Comparison of ENCODE assay signal across 16 mouse cellular contexts in genomic region chr2:46666990-46667337, GRCm38 (mm10).
DNase-seq lines count a peak whose midpoint lies in the region; ATAC-seq lines count a peak whose summit lies in the region.
"Had no signal": no experiment of that assay in that cellular context is flagged by ENCODE, and none has a peak within 500 bp of the region (broad histone marks: within the 10 kb centered on the region; RNA-seq: fewer than 3 reads in every experiment).

No protein-coding gene starts in this region.

- H3K4me3 ChIP-seq in embryonic facial prominence, embryonic 14.5 days (ENCODE audit: low read depth, low read length): no peak overlapping the region
- H3K4me3 ChIP-seq in embryonic facial prominence, embryonic 10.5 days: no peak overlapping the region
- H3K4me3 ChIP-seq in forebrain, embryonic 16.5 days (replicated peaks; ENCODE audit: low read length): no peak overlapping the region
- H3K4me3 ChIP-seq in midbrain, embryonic 12.5 days: no peak overlapping the region
- H3K4me3 ChIP-seq: embryonic facial prominence, embryonic 13.5 days; kidney, embryonic 15.5 days; limb, embryonic 10.5 days had no signal

- H3K9ac ChIP-seq in embryonic facial prominence, embryonic 14.5 days (ENCODE audit: low read depth, low read length): no peak overlapping the region
- H3K9ac ChIP-seq in forebrain, embryonic 16.5 days (replicated peaks; ENCODE audit: low read depth, low read length): no peak overlapping the region
- no peak overlapping the region for H3K9ac ChIP-seq in midbrain, embryonic 12.5 days (replicated peaks)
- H3K9ac ChIP-seq: embryonic facial prominence, embryonic 13.5 days; kidney, embryonic 15.5 days; liver, embryonic 14.5 days had no signal

- peak; percentile 30 for DNase-seq in embryonic facial prominence, embryonic 14.5 days (ENCODE audit: low spot score)
- no peak for DNase-seq in embryonic facial prominence, embryonic 10.5 days (ENCODE audit: low spot score)
- DNase-seq in Muller cell, postnatal 12 days (ENCODE audit: inconsistent ontology term): peak; percentile 81
- no peak for DNase-seq in testis, postnatal 14 days (ENCODE audit: low spot score)
- no peak for DNase-seq in spleen, postnatal 36 days (ENCODE audit: low spot score in 2 of 2)
- DNase-seq: adrenal gland, adult 8-10 months; cerebellum, adult 9-11 months; gastrocnemius, postnatal 36 days had no signal

- no peak for ATAC-seq in embryonic facial prominence, embryonic 14.5 days (ENCODE audit: low read depth)
- peak; percentile 67 for ATAC-seq in forebrain, embryonic 16.5 days
- ATAC-seq in midbrain, embryonic 12.5 days (ENCODE audit: low FRiP score, low read depth): no peak
- ATAC-seq in inflammation-experienced regulatory T-cells, adult 6 months: no peak

- H3K27ac ChIP-seq in embryonic facial prominence, embryonic 14.5 days (replicated peaks; ENCODE audit: low read depth, low read length): no peak overlapping the region
- no peak overlapping the region for H3K27ac ChIP-seq in embryonic facial prominence, embryonic 10.5 days (replicated peaks)
- H3K27ac ChIP-seq in forebrain, embryonic 16.5 days (ENCODE audit: low read length): no peak overlapping the region
- H3K27ac ChIP-seq in midbrain, embryonic 12.5 days (replicated peaks): no peak overlapping the region
- H3K27ac ChIP-seq: embryonic facial prominence, embryonic 13.5 days; kidney, embryonic 15.5 days; limb, embryonic 10.5 days; liver, embryonic 14.5 days; macrophage had no signal

- no peak overlapping the region for H3K4me2 ChIP-seq in embryonic facial prominence, embryonic 14.5 days (ENCODE audit: low read depth, low read length)
- H3K4me2 ChIP-seq in forebrain, embryonic 16.5 days (ENCODE audit: low read length): peak overlapping the region; percentile 40
- peak overlapping the region; percentile 34; the same call in 1 of the 2 replicates for H3K4me2 ChIP-seq in midbrain, embryonic 12.5 days (replicated peaks)
- H3K4me2 ChIP-seq: embryonic facial prominence, embryonic 13.5 days; kidney, embryonic 15.5 days had no signal

- H3K4me1 ChIP-seq in embryonic facial prominence, embryonic 14.5 days (ENCODE audit: control insufficient read depth, insufficient read depth, low read length): no peaks in the 10 kb centered on the region
- H3K4me1 ChIP-seq in embryonic facial prominence, embryonic 10.5 days: peaks cover 20% of the 10 kb centered on the region
- peaks cover 5% of the 10 kb centered on the region for H3K4me1 ChIP-seq in forebrain, embryonic 16.5 days (replicated peaks; ENCODE audit: control insufficient read depth, insufficient read depth, low read length)
- H3K4me1 ChIP-seq in midbrain, embryonic 12.5 days: peaks cover 12% of the 10 kb centered on the region

- WGBS in embryonic facial prominence, embryonic 14.5 days: 53% methylated on average over 3 of the region's 3 CpGs
- WGBS in embryonic facial prominence, embryonic 10.5 days: 36% methylated on average over 3 of the region's 3 CpGs
- 2% methylated on average over 3 of the region's 3 CpGs for WGBS in forebrain, embryonic 16.5 days
- WGBS in midbrain, embryonic 12.5 days: 12% methylated on average over 3 of the region's 3 CpGs

- H3K36me3 ChIP-seq in embryonic facial prominence, embryonic 14.5 days (ENCODE audit: control insufficient read depth, insufficient read depth, low read length): no peaks in the 10 kb centered on the region
- H3K36me3 ChIP-seq in embryonic facial prominence, embryonic 10.5 days (replicated peaks): no peaks in the 10 kb centered on the region
- H3K36me3 ChIP-seq in forebrain, embryonic 16.5 days (ENCODE audit: control insufficient read depth, insufficient read depth): no peaks in the 10 kb centered on the region
- no peaks in the 10 kb centered on the region for H3K36me3 ChIP-seq in midbrain, embryonic 12.5 days
- H3K36me3 ChIP-seq: embryonic facial prominence, embryonic 13.5 days; kidney, embryonic 15.5 days; limb, embryonic 10.5 days had no signal

- H3K9me3 ChIP-seq in embryonic facial prominence, embryonic 14.5 days (ENCODE audit: control insufficient read depth, low read length): no peaks in the 10 kb centered on the region
- H3K9me3 ChIP-seq in embryonic facial prominence, embryonic 10.5 days: no peaks in the 10 kb centered on the region
- no peaks in the 10 kb centered on the region for H3K9me3 ChIP-seq in forebrain, embryonic 16.5 days (ENCODE audit: control insufficient read depth, low read length)
- H3K9me3 ChIP-seq in midbrain, embryonic 12.5 days: no peaks in the 10 kb centered on the region
- H3K9me3 ChIP-seq: embryonic facial prominence, embryonic 13.5 days; kidney, embryonic 15.5 days; limb, embryonic 10.5 days had no signal

- no peaks in the 10 kb centered on the region for H3K27me3 ChIP-seq in embryonic facial prominence, embryonic 14.5 days (replicated peaks; ENCODE audit: control insufficient read depth, insufficient read depth, low read length)
- H3K27me3 ChIP-seq in embryonic facial prominence, embryonic 10.5 days (replicated peaks; ENCODE audit: low read depth, poor library complexity, severe bottlenecking): no peaks in the 10 kb centered on the region
- H3K27me3 ChIP-seq in forebrain, embryonic 16.5 days (replicated peaks; ENCODE audit: control insufficient read depth, insufficient read depth, low read length): no peaks in the 10 kb centered on the region
- no peaks in the 10 kb centered on the region for H3K27me3 ChIP-seq in midbrain, embryonic 12.5 days
- H3K27me3 ChIP-seq: embryonic facial prominence, embryonic 13.5 days; kidney, embryonic 15.5 days had no signal

Comparison
In these comparisons a context has a peak if more than half of its experiments do, and no peak if none do; other contexts are left out.
1. DNase-seq: peak in embryonic facial prominence, embryonic 14.5 days (single experiment) and Muller cell, postnatal 12 days (single experiment); none in embryonic facial prominence, embryonic 10.5 days (single experiment), testis, postnatal 14 days (single experiment) and spleen, postnatal 36 days (0 of 2).